Mouse (Mus musculus) liver, postnatal 0 days (tissue): ENCODE measurements at regions not wholly inside any gene's neighbourhood (a gene's known extent, or its start where the extent isn't known, plus 50 kb on each side); places are given as distances from the start of the nearest gene placed in this dataset.

ENCODE experiments used
- ATAC-seq: fragments of 200-750 bp; cut with Nextera tagmentation; 2 replicates; pipeline ENCODE4 v1.8.0; 2017; ENCODE audit warnings: mild to moderate bottlenecking, moderate library complexity
- DNase-seq: peaks from one replicate; pipeline ENCODE4 v3.0.0-alpha.2; 2016
- H3K27ac ChIP-seq: fragments of 300-500 bp; sonication (generic); 2 replicates; pipeline ENCODE4 v1.5.1; 2014; ENCODE audit warnings: antibody characterized with exemption, moderate library complexity, mild to moderate bottlenecking, low read depth
- H3K27me3 ChIP-seq: fragments of 300-500 bp; sonication (generic); 2 replicates; pipeline ENCODE4 v1.6.1; 2014; ENCODE audit warnings: low read length, control low read depth, mixed read lengths; ENCODE audit not compliant: insufficient read depth
- H3K36me3 ChIP-seq: fragments of 300-500 bp; sonication (generic); replicated peaks from 2 replicates; pipeline ENCODE4 v1.6.1; 2014; ENCODE audit warnings: mild to moderate bottlenecking, control low read depth, low read length, moderate library complexity, mixed read lengths; ENCODE audit not compliant: insufficient read depth
- H3K4me1 ChIP-seq: fragments of 300-500 bp; sonication (generic); 2 replicates; pipeline ENCODE4 v1.6.1; 2014; ENCODE audit warnings: antibody characterized with exemption, mild to moderate bottlenecking, control low read depth; ENCODE audit not compliant: insufficient read depth
- H3K4me2 ChIP-seq: fragments of 300-500 bp; sonication (generic); 2 replicates; pipeline ENCODE4 v1.6.1; 2014; ENCODE audit warnings: low read depth, mild to moderate bottlenecking, low read length, moderate library complexity, mixed read lengths
- H3K4me3 ChIP-seq: fragments of 300-500 bp; sonication (generic); 2 replicates; pipeline ENCODE4 v1.5.1; 2014; ENCODE audit warnings: low read depth, low read length
- H3K9ac ChIP-seq: fragments of 300-500 bp; sonication (generic); replicated peaks from 2 replicates; pipeline ENCODE4 v1.6.1; 2014; ENCODE audit warnings: mild to moderate bottlenecking, moderate library complexity
- H3K9me3 ChIP-seq: fragments of 300-500 bp; sonication (generic); 2 replicates; pipeline ENCODE4 v1.6.1; 2016; ENCODE audit warnings: mild to moderate bottlenecking, control low read depth, low read length, mixed read lengths
- CTCF ChIP-seq: sonication (generic); IDR thresholded peaks from 2 replicates; pipeline ENCODE4 v1.5.1; 2016; ENCODE audit warnings: antibody characterized with exemption, low read depth
- EP300 ChIP-seq: IDR thresholded peaks from 2 replicates; pipeline ENCODE4 v1.6.1; 2016; ENCODE audit warnings: antibody characterized with exemption, low read depth, mild to moderate bottlenecking
- WGBS: fragments of 180-500 bp; shearing (Covaris S2); extraction: QIAGEN DNeasy Blood & Tissue Kit; methylation state at CpG from one replicate; pipeline ENCODE4 v1.1.7; 2014; ENCODE audit not compliant: insufficient replicate concordance; 5-methylcytosine and 5-hydroxymethylcytosine counted together

- TF ChIP-seq EP300 (no peak), CTCF (no peak)
- H3K27ac ChIP-seq: no peak overlapping the region
- no peaks in the 10 kb centered on the region for H3K27me3 ChIP-seq
- H3K4me1 ChIP-seq: no peaks in the 10 kb centered on the region
- 74% methylated on average over 2 of the region's 2 CpGs for WGBS
- H3K36me3 ChIP-seq: no peaks in the 10 kb centered on the region
- ATAC-seq (no peak), DNase-seq (no peak)
- H3K4me2 ChIP-seq: no peak overlapping the region
- no peak overlapping the region for H3K9ac ChIP-seq
- H3K9me3 ChIP-seq: no peaks in the 10 kb centered on the region
- no peak overlapping the region for H3K4me3 ChIP-seq
These were observed 727.0 kb upstream of the Fam160b2 start for GRCm38 (mm10) chr14:71326521-71327105.

GRCm38 (mm10) chr14:71315228-71315627 lies 715.6 kb upstream of the Fam160b2 start:
- TF ChIP-seq EP300 (no peak), CTCF (no peak)
- no peaks in the 10 kb centered on the region for H3K36me3 ChIP-seq
- no peak overlapping the region for H3K4me3 ChIP-seq
- WGBS: 59% methylated on average over 3 of the region's 3 CpGs
- no peaks in the 10 kb centered on the region for H3K9me3 ChIP-seq
- H3K9ac ChIP-seq: no peak overlapping the region
- ATAC-seq (no peak), DNase-seq (no peak)
- no peak overlapping the region for H3K27ac ChIP-seq
- no peaks in the 10 kb centered on the region for H3K27me3 ChIP-seq
- no peak overlapping the region for H3K4me2 ChIP-seq
- H3K4me1 ChIP-seq: no peaks in the 10 kb centered on the region

- TF ChIP-seq CTCF (no peak), EP300 (no peak)
- 71% methylated on average over 6 of the region's 6 CpGs for WGBS
These were observed 700.1 kb upstream of the Fam160b2 start for GRCm38 (mm10) chr14:71299755-71300154.

GRCm38 (mm10) chr14:71281568-71281967 lies 681.9 kb upstream of the Fam160b2 start:
- H3K9ac ChIP-seq: no peak overlapping the region
- H3K4me2 ChIP-seq: no peak overlapping the region
- no peaks in the 10 kb centered on the region for H3K4me1 ChIP-seq
- TF ChIP-seq CTCF: no peak
- TF ChIP-seq EP300: no peak
- ATAC-seq: no peak
- H3K27me3 ChIP-seq: no peaks in the 10 kb centered on the region
- no peak for DNase-seq
- H3K36me3 ChIP-seq: no peaks in the 10 kb centered on the region
- H3K9me3 ChIP-seq: no peaks in the 10 kb centered on the region
- H3K27ac ChIP-seq: no peak overlapping the region
- WGBS: 88% methylated on average over 14 of the region's 14 CpGs
- H3K4me3 ChIP-seq: no peak overlapping the region

More at GRCm38 (mm10) chr14:71299755-71300154, 700.1 kb upstream of the Fam160b2 start:
- Histone ChIP-seq H3K4me1 (no peaks in the 10 kb centered on the region), H3K27ac (no peak overlapping the region), H3K4me3 (no peak overlapping the region), H3K4me2 (no peak overlapping the region), H3K9me3 (no peaks in the 10 kb centered on the region), H3K9ac (no peak overlapping the region), H3K27me3 (no peaks in the 10 kb centered on the region), H3K36me3 (no peaks in the 10 kb centered on the region)
- DNase-seq: no peak
- ATAC-seq: no peak

- Histone ChIP-seq H3K4me2 (no peak overlapping the region), H3K36me3 (no peaks in the 10 kb centered on the region), H3K27ac (no peak overlapping the region), H3K4me1 (no peaks in the 10 kb centered on the region), H3K27me3 (no peaks in the 10 kb centered on the region), H3K4me3 (no peak overlapping the region), H3K9ac (no peak overlapping the region), H3K9me3 (no peaks in the 10 kb centered on the region)
- 45% methylated on average over 12 of the region's 12 CpGs for WGBS
- ATAC-seq (no peak), DNase-seq (no peak)
- TF ChIP-seq CTCF (no peak), EP300 (no peak)
These were observed 676.7 kb upstream of the Fam160b2 start for GRCm38 (mm10) chr14:71276309-71276791.

- Histone ChIP-seq H3K27me3 (no peaks in the 10 kb centered on the region), H3K36me3 (no peaks in the 10 kb centered on the region), H3K9me3 (no peaks in the 10 kb centered on the region), H3K4me2 (no peak overlapping the region), H3K4me3 (no peak overlapping the region), H3K9ac (no peak overlapping the region), H3K27ac (no peak overlapping the region), H3K4me1 (no peaks in the 10 kb centered on the region)
- ATAC-seq: no peak
- WGBS: 90% methylated on average over 2 of the region's 2 CpGs
- no peak for DNase-seq
- TF ChIP-seq EP300: no peak
- TF ChIP-seq CTCF: no peak
These were observed 672.8 kb upstream of the Fam160b2 start for GRCm38 (mm10) chr14:71272470-71272869.
